Mouse (Mus musculus) kidney, adult 11 months (tissue): ENCODE measurements at regions not wholly inside any gene's neighbourhood (a gene's known extent, or its start where the extent isn't known, plus 50 kb on each side); places are given as distances from the start of the nearest gene placed in this dataset.

Experiments used
- DNase-seq: peaks from one replicate; pipeline ENCODE4 v3.0.0; 2022

- peak; percentile 51 for DNase-seq
Observed at GRCm38 (mm10) chr14:48005092-48005928, 115.3 kb upstream of the Peli2 start.

- DNase-seq = peak; percentile 48
Observed at GRCm38 (mm10) chr14:48005929-48006309, 114.7 kb upstream of the Peli2 start.

DNA sequence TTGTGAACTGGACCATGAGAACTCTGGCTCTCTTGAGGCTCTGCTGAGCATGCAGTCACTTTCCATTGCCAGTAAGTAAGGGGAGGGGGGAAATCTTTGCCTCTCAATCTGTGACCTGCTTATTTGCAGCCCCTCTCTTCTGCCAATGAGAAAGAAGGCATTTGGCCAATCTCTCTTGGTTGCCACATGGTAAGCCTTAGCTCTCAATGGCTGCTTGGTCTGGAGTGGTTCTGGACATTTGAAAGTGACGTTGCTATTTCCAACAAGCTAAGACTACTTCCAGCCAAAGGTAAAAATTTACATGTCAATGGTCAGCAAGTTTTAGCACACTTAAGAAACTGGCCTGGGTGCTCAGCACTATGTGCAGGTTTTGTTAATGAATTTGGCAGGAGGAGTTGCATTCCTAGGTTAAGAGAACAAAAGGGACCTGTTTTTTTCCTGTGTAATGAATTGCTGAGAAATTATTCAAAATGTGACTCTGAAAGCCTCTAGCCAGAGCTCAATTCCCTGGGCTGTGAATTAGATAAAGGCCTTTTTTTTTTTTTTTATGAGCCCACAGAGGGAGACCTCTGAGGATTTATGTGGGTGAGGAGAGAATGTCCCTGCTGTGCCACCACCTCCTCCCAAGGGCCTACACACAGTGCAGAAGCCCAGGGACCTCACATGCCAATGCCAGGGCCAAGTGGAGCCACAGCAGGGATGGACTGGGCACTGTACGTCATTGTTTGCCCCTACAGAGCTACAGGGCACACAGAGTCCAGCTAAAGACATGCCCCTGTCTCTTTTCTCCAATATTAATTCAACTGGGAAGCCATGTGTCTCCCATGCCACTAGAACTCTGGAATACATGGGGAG is 108.0 kb upstream of the Peli2 start:
- DNase-seq = peak; percentile 40

DNA sequence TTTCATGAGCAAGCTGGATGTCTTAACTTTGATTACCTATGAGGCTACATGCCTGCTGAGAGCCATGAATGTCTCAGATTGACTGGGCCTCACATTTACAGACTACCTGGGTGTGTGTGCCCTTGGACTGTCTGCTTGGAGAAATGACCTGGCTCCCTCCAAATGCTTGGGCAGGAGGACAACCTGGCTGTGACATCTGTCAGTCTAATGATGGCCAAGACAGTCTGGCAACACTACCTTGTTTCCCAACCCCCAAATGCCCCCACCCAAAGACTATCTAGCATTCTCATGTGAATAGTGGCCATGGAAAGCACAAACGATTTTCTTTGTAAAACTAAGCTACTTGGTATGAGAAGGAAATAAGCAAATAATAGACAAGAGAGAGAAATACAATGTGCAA is 107.2 kb upstream of the Peli2 start:
- no peak for DNase-seq

GRCm38 (mm10) chr14:48014776-48015175 is 105.8 kb upstream of the Peli2 start:
- DNase-seq = no peak

GRCm38 (mm10) chr14:48017971-48018370 is 102.7 kb upstream of the Peli2 start:
- no peak for DNase-seq

DNA sequence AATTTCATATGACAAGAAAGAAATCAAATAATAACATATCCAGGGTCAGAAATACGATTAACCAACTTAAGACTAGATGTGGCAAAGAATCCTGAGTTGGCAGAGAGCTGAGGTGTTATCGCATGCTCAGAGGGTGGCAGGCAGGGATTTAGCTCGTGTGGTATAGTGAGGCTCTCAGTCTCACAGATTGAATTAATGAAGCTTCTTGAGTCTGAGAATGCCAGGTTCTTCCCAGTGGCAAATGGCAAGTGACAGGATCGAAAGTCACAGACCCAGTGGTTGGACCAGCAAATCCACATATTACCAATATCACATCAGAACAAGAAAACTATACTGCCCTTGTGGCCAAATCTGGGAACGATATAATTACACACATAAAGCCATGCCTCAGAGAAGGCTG is 101.3 kb upstream of the Peli2 start:
- DNase-seq = no peak

- no peak for DNase-seq
Observed at GRCm38 (mm10) chr14:48022271-48022670, 98.4 kb upstream of the Peli2 start.

- no peak for DNase-seq
Observed at GRCm38 (mm10) chr14:48024051-48024693, 96.5 kb upstream of the Peli2 start.

GRCm38 (mm10) chr14:48039286-48039790 is 81.3 kb upstream of the Peli2 start:
- DNase-seq = no peak

GRCm38 (mm10) chr14:48046094-48046493 is 74.5 kb upstream of the Peli2 start:
- DNase-seq = no peak

DNA sequence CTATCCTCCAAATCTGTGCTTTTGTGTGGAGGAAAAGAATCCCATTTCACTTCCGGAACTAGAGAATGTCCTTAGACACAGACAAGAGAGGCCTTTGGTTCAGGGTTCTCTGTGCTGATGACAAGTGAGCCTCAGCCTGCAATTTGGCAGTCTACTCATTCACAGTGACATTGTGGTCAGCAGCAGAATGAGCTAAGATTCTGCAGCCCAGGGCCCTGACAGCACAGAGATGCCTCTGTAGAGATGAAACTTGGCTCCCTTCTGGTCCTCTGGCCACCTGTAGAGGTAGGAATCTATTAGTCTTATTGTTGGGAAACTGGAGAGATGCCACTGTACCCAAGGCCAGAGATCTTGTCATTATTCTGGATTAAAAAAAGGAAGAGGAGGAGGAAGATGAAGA is 73.8 kb upstream of the Peli2 start:
- no peak for DNase-seq

GRCm38 (mm10) chr14:48049698-48050459 is 70.7 kb upstream of the Peli2 start:
- DNase-seq = no peak

GRCm38 (mm10) chr14:48050460-48050760 is 70.2 kb upstream of the Peli2 start:
- DNase-seq = no peak

GRCm38 (mm10) chr14:48051971-48052370 is 68.7 kb upstream of the Peli2 start:
- no peak for DNase-seq

- DNase-seq = no peak
Observed at GRCm38 (mm10) chr14:48052405-48052804, 68.2 kb upstream of the Peli2 start.

DNA sequence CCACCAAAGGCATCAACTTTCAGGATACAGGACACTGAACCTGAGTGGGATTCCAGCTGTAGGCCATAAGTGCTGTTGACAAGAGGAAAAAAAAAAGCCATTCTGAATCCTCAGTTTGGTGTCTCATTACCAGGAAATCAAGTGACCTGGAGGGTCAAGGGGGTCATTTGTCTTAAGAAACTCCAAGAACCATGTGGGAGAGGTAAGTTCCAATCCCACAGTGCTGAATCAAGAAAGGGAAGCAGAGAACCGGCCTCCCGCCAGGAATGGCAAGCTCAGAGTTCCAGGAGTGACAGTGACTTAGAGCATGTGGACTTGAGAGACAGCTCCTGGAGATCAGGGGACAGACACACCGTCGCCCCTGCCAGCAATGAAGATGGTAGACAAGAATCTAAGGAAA is 67.5 kb upstream of the Peli2 start:
- no peak for DNase-seq

DNA sequence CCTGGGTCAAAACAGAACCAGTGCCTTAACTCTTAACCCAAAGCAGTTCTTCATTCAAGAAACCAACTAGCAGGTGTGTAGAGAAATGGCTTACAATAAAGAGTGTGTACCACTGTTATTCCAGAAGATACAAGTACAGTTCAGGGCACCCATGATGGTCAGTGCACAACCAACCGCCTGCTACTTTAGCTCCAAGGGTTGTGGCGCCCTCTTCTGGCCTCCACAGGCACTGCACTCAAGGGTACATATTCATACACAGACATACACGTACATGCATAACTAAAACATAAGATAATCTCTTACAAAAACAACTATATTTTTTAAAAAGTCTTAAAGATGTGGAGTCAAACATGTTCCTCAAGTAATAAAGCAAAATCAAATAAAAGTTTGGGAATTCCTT is 65.9 kb upstream of the Peli2 start:
- DNase-seq = no peak

DNA sequence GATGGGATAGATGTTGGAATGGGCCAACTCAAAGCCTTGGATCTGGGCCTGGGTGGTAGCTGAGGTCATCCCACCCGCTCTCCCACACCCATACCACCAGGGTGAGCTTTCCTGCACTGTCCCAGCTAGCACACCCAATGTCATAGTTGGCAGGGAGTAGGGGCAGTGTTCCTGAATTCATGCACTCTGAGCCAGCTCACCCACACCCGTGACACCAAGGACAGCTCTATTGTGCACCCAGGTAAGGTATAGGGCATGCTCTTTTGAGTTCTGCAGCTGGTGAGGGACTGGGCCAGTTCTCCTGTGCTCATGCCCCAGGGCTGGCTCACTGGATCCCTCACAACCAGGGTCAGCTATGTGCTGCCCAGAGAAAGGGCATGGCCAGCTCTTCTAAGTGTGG is 64.8 kb upstream of the Peli2 start:
- DNase-seq = no peak

GRCm38 (mm10) chr14:48058234-48058868 is 62.3 kb upstream of the Peli2 start:
- no peak for DNase-seq

DNA sequence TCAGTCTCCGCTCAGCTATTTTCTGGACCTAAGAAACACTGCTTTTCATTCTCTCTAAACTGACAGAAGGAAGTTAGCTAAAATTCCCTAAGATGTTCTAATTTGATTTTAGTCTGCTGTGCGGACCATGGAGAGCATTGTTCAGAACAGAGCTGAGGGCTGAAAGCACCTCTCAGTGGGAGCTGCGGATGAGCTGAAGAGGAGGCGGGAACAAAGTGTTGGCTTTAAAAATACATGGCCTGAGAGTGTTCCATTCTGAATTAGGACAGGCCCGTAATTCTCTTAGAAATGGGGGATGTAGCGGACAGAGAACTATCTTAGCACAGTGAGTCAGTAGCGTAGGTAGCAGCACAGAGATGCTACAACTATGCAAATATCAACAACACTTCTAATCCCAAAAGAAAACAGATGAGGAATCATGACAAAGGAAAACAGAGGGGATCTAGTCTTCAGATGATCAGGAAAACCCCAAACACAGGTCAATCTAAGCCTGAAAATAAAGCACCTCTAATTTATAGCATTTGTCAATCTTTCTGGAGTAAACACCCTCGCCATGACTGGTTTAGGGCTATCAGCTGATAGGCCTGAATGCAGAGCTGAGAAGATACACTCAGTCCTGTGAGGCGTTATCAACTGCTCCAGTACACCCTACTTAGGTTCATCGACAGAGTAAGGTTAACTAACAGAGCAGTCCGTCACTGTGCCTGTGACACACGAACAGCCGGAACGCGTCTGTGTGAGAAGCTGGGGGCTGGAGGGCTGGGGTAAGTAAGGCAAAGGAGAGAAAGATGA is 60.8 kb upstream of the Peli2 start:
- no peak for DNase-seq
